In genomic region chr9:70671278-70671677, GRCm38 (mm10) we compare ENCODE assay signal across 12 mouse cellular contexts. TPM values are rescaled to one million over a fixed set of nuclear protein-coding genes. Genes with fewer than 3 reads are reported as not detected.
DNase-seq lines count a peak whose midpoint lies in the region; ATAC-seq and TF ChIP-seq lines count a peak whose summit lies in the region.
"Had no signal": no experiment of that assay in that cellular context is flagged by ENCODE, and none has a peak within 500 bp of the region (broad histone marks: within the 10 kb centered on the region; RNA-seq: fewer than 3 reads in every experiment).

No protein-coding gene starts in this region.

- TF ChIP-seq CTCF in intestine, postnatal 0 days (IDR thresholded peaks at IDR 0.05; ENCODE audit: low read depth): no peak

- H3K4me1 ChIP-seq in heart, embryonic 10.5 days: 0 out of 2 replicates have a peak, but pooled peaks cover 4% of the 10 kb centered on the region
- 0 out of 2 replicates have a peak, but pooled peaks cover 2% of the 10 kb centered on the region for H3K4me1 ChIP-seq in intestine, embryonic 15.5 days (replicated peaks)
- H3K4me1 ChIP-seq in intestine, postnatal 0 days (replicated peaks; ENCODE audit: control insufficient read depth, insufficient read depth, low read length): no peaks in the 10 kb centered on the region
- H3K4me1 ChIP-seq: hindbrain, embryonic 15.5 days; neural tube, embryonic 12.5 days had no signal

- no peaks in the 10 kb centered on the region for H3K36me3 ChIP-seq in heart, embryonic 10.5 days
- no peaks in the 10 kb centered on the region for H3K36me3 ChIP-seq in intestine, embryonic 15.5 days
- H3K36me3 ChIP-seq in intestine, postnatal 0 days (ENCODE audit: control insufficient read depth, insufficient read depth): no peaks in the 10 kb centered on the region
- H3K36me3 ChIP-seq: hindbrain, embryonic 15.5 days; neural tube, embryonic 12.5 days had no signal

- H3K27me3 ChIP-seq in heart, embryonic 10.5 days (ENCODE audit: insufficient read depth, poor library complexity, severe bottlenecking): no peaks in the 10 kb centered on the region
- H3K27me3 ChIP-seq in intestine, embryonic 15.5 days (replicated peaks): no peaks in the 10 kb centered on the region
- H3K27me3 ChIP-seq in intestine, postnatal 0 days (replicated peaks; ENCODE audit: control insufficient read depth, insufficient read depth, low read length): no peaks in the 10 kb centered on the region
- H3K27me3 ChIP-seq: hindbrain, embryonic 15.5 days; neural tube, embryonic 12.5 days had no signal

- H3K4me3 ChIP-seq in heart, embryonic 10.5 days: no peak overlapping the region
- H3K4me3 ChIP-seq in intestine, embryonic 15.5 days (replicated peaks): no peak overlapping the region
- no peak overlapping the region for H3K4me3 ChIP-seq in intestine, postnatal 0 days (ENCODE audit: low read depth, low read length)
- H3K4me3 ChIP-seq: hindbrain, embryonic 15.5 days; neural tube, embryonic 12.5 days had no signal

- ATAC-seq in erythroid progenitor cell, adult 5-6 weeks (replicated peaks; ENCODE audit: low FRiP score, poor library complexity, severe bottlenecking): peak; percentile 49
- ATAC-seq in monocyte, adult 5-6 weeks (replicated peaks; ENCODE audit: insufficient number of reproducible peaks, low FRiP score, low TSS enrichment, poor library complexity, severe bottlenecking): peak; percentile 70
- no peak for ATAC-seq in intestine, embryonic 15.5 days
- ATAC-seq in intestine, postnatal 0 days: no peak

- no peaks in the 10 kb centered on the region for H3K9me3 ChIP-seq in heart, embryonic 10.5 days
- no peaks in the 10 kb centered on the region for H3K9me3 ChIP-seq in intestine, embryonic 15.5 days
- no peaks in the 10 kb centered on the region for H3K9me3 ChIP-seq in intestine, postnatal 0 days (ENCODE audit: control insufficient read depth)
- H3K9me3 ChIP-seq: hindbrain, embryonic 15.5 days had no signal

- no peak overlapping the region for H3K9ac ChIP-seq in intestine, embryonic 15.5 days
- no peak overlapping the region for H3K9ac ChIP-seq in intestine, postnatal 0 days (ENCODE audit: low read depth, low read length)
- H3K9ac ChIP-seq: hindbrain, embryonic 15.5 days; neural tube, embryonic 12.5 days had no signal

- no peak for DNase-seq in heart, embryonic 10.5 days (ENCODE audit: low spot score)
- DNase-seq in heart, postnatal 25 days (ENCODE audit: low spot score): no peak
- peak; percentile 62 to 63 for DNase-seq in thymus, postnatal 10 days (ENCODE audit: low spot score in 2 of 2)
- DNase-seq in frontal cortex, adult 2 months (ENCODE audit: extremely low spot score in 1 of 2, low spot score in 1 of 2): no peak
- DNase-seq: gastrocnemius, postnatal 14 days; layer of hippocampus, postnatal 36 days had no signal

- 61% methylated on average over 6 of the region's 6 CpGs for WGBS in heart, embryonic 10.5 days
- WGBS in intestine, embryonic 15.5 days: 72% methylated on average over 6 of the region's 6 CpGs
- WGBS in intestine, postnatal 0 days: 63% methylated on average over 6 of the region's 6 CpGs

- intact Hi-C loops in heart, postnatal 25 days (cut with DNase I): no loop called here

- 0 out of 2 replicates have a peak overlapping the region, but pooled peaks have one; percentile 16 for H3K27ac ChIP-seq in heart, embryonic 10.5 days
- no peak overlapping the region for H3K27ac ChIP-seq in intestine, embryonic 15.5 days
- H3K27ac ChIP-seq in intestine, postnatal 0 days (ENCODE audit: low read depth, low read length): no peak overlapping the region
- H3K27ac ChIP-seq: hindbrain, embryonic 15.5 days; neural tube, embryonic 12.5 days had no signal

- no peak overlapping the region for H3K4me2 ChIP-seq in intestine, embryonic 15.5 days (replicated peaks)
- H3K4me2 ChIP-seq in intestine, postnatal 0 days (replicated peaks; ENCODE audit: low read depth): no peak overlapping the region
- H3K4me2 ChIP-seq: hindbrain, embryonic 15.5 days; neural tube, embryonic 12.5 days had no signal

RNA-seq across cellular contexts. Expression of gene Adam10, which starts 7.5 kb away (rescaled TPM):
- 68.2 and 83.0 TPM in 2 replicates for polyA plus RNA-seq in heart, embryonic 10.5 days (2016; fragmentation: Nextera tagmentation; extraction: Ambion mirVana)
- 10 to 100 TPM; 37.0 to 44.5 TPM for total RNA-seq in heart, postnatal 25 days (2021)
- total RNA-seq in erythroid progenitor cell, adult 5-6 weeks (2015; ENCODE audit: low replicate concordance): 334 and 407 TPM in 2 replicates
- 328 and 349 TPM in 2 replicates for total RNA-seq in erythroid progenitor cell, adult 5-6 weeks (2017; ENCODE audit: low replicate concordance)
- total RNA-seq in monocyte, adult 5-6 weeks (2017): 48.9 to 70.6 TPM (median 59.7 TPM) in 3 replicates
- polyA plus RNA-seq in intestine, embryonic 15.5 days (2015; fragmentation: Nextera tagmentation; extraction: Ambion mirVana): 65.4 and 71.4 TPM in 2 replicates
- 33.5 and 34.2 TPM in 2 replicates for polyA plus RNA-seq in intestine, postnatal 0 days (2015; fragmentation: Nextera tagmentation; extraction: Ambion mirVana)
- polyA plus RNA-seq in frontal cortex, adult 2 months (2012; rRNA removed): 37.8 and 42.9 TPM in 2 replicates

RNA-seq across cellular contexts. Expression of gene Mindy2, which starts 14.3 kb away (rescaled TPM):
- 6.7 and 9.2 TPM in 2 replicates for polyA plus RNA-seq in heart, embryonic 10.5 days (2016; fragmentation: Nextera tagmentation; extraction: Ambion mirVana)
- 10 to 100 TPM; 32.2 to 38.6 TPM for total RNA-seq in heart, postnatal 25 days (2021)
- 76.4 and 97.3 TPM in 2 replicates for total RNA-seq in erythroid progenitor cell, adult 5-6 weeks (2015; ENCODE audit: low replicate concordance)
- 78.0 and 94.2 TPM in 2 replicates for total RNA-seq in erythroid progenitor cell, adult 5-6 weeks (2017; ENCODE audit: low replicate concordance)
- total RNA-seq in monocyte, adult 5-6 weeks (2017): 29.6 to 34.1 TPM (median 31.8 TPM) in 3 replicates
- polyA plus RNA-seq in intestine, embryonic 15.5 days (2015; fragmentation: Nextera tagmentation; extraction: Ambion mirVana): 11.1 TPM in 2 replicates
- 8.5 and 9.5 TPM in 2 replicates for polyA plus RNA-seq in intestine, postnatal 0 days (2015; fragmentation: Nextera tagmentation; extraction: Ambion mirVana)
- polyA plus RNA-seq in frontal cortex, adult 2 months (2012; rRNA removed): 31.3 and 32.1 TPM in 2 replicates

RNA-seq across cellular contexts. Expression of gene Gm10642, which starts 15.2 kb away (rescaled TPM):
- polyA plus RNA-seq in heart, embryonic 10.5 days (2016; fragmentation: Nextera tagmentation; extraction: Ambion mirVana): 0.21 and 0.25 TPM in 2 replicates
- total RNA-seq in heart, postnatal 25 days (2021): under 1 TPM; 0.36 to 0.42 TPM
- total RNA-seq in erythroid progenitor cell, adult 5-6 weeks (2015; ENCODE audit: low replicate concordance): 1.8 and 5.4 TPM in 2 replicates
- 4.1 and 16.4 TPM in 2 replicates for total RNA-seq in erythroid progenitor cell, adult 5-6 weeks (2017; ENCODE audit: low replicate concordance)
- total RNA-seq in monocyte, adult 5-6 weeks (2017): 1.2 to 2.9 TPM in 2 of 3 replicates, not detected in the other
- polyA plus RNA-seq in intestine, embryonic 15.5 days (2015; fragmentation: Nextera tagmentation; extraction: Ambion mirVana): 0.19 and 0.59 TPM in 2 replicates
- polyA plus RNA-seq in intestine, postnatal 0 days (2015; fragmentation: Nextera tagmentation; extraction: Ambion mirVana): 1.4 and 1.5 TPM in 2 replicates
- polyA plus RNA-seq in frontal cortex, adult 2 months (2012; rRNA removed): 1.3 TPM in 2 replicates

Comparison
In these comparisons a context has a peak if more than half of its experiments do, and no peak if none do; other contexts are left out.
1. DNase-seq: peak in thymus, postnatal 10 days (2 of 2); none in heart, embryonic 10.5 days (single experiment), heart, postnatal 25 days (single experiment) and frontal cortex, adult 2 months (0 of 2).
2. ATAC-seq: peak in erythroid progenitor cell, adult 5-6 weeks (single experiment) and monocyte, adult 5-6 weeks (single experiment); none in intestine, embryonic 15.5 days (single experiment) and intestine, postnatal 0 days (single experiment).